Mouse (Mus musculus): ENCODE measurements around the gene Mtfmt. TPM values are rescaled to one million over a fixed set of nuclear protein-coding genes. Genes with fewer than 3 reads are reported as not detected.

Mtfmt gene
- 4.6 and 14.4 TPM in 2 replicates for total RNA-seq (2015; ENCODE audit: low replicate concordance)
- total RNA-seq (2017; ENCODE audit: low replicate concordance) = 1.2 and 5.5 TPM in 2 replicates

DNA sequence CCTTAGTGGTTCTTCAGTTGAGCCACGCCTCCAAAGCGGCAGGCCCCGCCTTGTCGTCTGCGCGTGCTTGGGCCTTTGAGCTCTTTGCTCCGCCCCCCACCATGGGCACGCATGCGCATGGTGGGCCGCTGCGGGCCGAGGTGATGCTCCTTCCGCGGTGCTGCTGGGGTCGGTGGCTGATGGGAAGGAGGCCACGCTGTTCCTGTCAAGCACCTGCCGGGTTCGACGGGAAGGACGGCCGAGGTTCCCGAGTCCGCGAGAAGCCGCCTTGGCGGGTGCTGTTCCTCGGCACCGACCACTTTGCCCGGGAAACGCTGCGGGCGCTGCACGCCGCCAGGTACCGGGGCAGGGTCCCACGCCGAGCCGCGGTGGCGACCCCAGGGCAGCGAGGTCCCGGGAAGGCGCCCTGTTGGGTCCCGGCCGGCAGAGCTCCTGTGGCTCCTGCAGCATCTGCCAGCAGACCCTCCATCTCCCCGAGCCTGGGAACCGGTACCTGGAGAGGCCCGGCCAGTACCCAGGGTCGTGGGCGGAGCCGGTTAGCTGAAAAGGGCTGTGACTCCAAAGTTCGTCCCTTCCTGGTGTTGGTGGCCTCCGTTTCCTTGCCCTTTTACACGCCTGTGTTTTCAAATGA lies at the start of gene Mtfmt:
Gene Mtfmt (plus strand): TSS at position 112 of the 631 bp plus-strand sequence.
- peak; percentile 96 for ATAC-seq (replicated peaks; ENCODE audit: low FRiP score, poor library complexity, severe bottlenecking)

DNA sequence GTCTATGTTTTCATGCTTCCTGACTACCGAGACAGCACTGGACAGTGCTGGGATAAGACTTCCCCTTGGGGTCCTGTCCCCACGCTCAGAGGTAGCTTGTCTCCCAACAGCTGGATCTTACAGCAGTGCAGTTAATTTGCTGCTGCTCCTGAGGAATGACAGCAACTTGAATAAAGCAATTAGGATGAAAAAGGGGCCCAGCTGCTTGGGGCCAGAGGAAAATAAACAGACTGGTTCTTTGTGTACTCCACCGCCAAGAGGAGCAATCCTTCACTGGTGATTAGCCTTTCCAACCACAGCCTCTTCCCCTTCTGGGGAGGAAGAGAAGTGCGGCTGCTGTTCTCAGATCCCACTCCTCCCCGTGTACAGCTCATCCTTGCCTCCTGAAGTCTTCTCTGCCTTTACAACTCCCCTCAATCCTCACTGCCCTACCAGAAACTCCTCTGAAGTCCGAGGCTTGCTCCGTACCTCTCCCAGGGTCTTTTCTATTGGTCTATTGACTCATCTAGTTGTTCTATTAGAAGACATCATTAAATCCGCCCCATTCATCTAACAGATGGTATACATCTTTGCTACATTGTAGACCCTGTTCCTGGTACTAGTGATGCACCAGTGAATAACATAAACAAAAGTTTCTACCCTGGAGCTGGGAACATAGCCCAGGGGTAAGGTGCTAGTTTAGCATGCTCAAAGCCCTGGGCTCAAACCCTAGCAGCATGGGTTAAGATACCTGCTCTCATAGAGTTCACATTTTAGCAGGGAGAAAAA lies 49.0 kb upstream of the Mtfmt start:
- no peak for ATAC-seq (replicated peaks; ENCODE audit: low FRiP score, poor library complexity, severe bottlenecking)

DNA sequence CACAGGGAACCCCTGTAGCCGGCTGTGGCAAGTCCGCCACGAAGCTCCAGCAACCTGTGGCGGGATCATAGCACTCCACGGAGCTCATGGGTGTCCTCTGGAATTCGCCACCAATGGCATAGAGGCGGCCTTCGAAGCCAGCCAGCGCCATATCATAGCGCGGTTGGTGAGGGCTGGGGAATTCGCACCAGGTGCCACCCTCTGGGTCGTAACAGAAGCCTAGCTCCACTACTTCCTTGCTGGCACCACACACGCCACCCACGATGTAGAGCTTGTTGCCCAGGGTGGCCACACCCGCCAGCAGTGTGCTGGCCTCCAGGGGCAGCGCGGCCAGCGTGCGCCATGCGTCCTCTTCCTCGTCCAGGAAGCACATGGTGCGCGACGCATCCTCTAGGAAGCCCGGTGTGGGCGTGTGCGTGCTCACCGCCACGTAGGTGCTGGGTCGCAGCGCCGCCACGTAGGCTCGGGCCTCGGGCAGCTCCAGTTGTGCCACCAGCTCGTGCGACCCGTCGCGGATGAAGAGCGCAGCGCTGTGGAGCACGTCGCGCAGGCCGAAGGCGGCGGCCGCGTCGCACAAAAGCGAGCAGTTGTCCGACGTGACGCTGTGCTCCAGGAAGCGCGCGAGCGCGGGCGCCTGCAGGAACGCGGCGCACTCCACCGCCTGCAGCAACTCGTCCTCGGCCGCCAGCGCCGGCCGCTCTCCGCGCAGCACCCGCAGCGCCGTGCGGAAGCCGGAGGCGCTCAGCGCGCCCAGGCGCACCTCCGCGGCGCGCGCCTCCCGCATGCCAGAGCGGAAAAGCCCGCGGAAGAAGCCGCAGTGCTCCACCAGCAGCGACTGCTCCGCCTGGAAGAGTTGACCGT lies 44.6 kb upstream of the Mtfmt start:
- no peak for ATAC-seq (replicated peaks; ENCODE audit: low FRiP score, poor library complexity, severe bottlenecking)

DNA sequence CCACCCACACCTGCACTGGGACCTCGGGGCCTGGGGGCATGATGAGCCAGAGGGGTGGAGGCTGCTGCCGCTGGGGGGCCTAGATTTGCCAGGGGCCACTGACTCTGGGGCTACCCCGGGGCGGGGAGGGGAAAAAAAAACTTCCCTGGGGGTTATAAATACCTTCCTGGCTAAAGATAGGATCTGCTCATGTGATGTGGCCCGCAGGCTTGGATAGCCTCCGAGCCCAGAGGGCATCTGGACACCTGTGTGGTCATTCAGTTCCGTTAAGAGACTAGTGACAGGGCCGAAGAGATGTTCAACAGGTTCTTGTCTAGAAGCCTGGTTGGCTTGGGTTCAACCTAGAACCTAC lies 44.0 kb upstream of the Mtfmt start, which contains the start of gene Kbtbd13:
Gene Kbtbd13 (minus strand): TSS at position 40 of the 352 bp plus-strand sequence.
- no peak for ATAC-seq (replicated peaks; ENCODE audit: low FRiP score, poor library complexity, severe bottlenecking)

DNA sequence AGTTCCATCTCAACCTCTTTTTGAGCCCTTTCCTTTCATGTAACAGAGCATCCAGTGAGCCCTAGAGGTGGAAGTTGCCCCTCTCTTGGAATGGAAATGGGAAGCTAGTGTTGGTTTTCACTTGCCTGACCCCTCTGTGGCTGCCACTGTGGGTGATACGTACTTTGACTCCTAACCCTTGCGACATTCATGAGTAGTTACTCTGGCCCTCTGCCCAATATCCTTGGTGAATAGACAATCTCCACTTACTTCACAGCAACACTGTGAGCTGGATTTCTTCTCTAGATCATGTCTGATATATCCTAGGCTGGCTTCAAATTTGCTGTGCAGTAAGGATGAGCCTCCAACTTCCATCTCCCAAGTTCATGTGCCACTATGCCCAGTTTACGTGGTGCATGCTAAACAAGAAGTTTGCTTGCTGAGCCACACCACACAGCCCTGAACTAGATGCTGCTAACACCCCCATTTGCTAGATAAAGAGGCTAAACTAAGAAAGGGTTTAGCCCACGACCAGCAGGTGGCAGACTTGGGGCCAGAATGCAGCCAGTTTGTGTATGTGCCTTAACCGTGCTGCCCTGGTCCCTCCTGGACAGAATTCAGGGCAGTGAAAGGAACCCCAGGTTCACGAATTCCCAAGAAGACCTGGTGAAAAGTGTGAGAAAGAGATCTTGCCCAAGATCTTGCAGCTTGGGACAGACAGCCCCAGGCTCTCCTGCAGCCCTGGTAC lies 42.8 kb upstream of the Mtfmt start:
- ATAC-seq (replicated peaks; ENCODE audit: low FRiP score, poor library complexity, severe bottlenecking) = 0 out of 2 replicates have a peak, but pooled peaks have one; percentile 38

DNA sequence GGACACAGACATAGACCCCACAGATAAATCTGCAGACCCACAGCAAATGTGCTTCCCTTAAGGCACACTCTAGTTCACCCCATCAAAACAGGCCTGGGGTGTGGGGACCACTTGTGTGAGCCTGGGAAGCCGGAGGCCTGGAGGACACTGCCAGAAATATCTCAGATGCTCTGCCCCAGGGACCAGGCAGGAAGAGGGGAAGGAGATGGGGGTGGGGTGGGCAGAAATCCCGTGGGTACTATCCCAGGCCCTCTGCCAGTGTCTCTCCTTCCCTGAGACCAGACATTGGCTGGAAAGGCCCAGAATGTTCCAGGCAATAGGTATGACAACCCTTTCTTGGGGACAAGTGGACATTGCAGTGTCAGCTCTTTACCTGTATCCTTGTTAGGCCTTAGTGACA lies 42.0 kb upstream of the Mtfmt start:
- no peak for ATAC-seq (replicated peaks; ENCODE audit: low FRiP score, poor library complexity, severe bottlenecking)

DNA sequence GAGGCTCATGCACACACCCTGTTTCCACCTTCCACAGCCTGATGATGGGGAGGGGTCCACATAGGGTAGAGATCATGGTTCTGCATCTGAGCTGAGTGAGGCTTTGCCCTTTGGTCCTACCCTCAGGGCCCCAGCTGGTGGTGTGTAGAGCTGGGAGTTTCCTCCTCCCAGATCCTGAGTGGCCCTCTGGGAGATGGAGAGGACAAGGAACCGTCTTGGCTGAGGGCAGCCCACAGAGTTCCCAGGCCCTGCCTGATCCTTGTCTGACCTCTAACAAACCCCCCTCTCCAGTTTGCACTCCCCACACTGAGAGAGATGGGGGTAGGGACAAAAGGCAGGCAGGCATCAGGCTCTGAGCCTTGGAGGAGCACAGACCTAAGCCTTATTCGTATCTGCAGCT lies 41.2 kb upstream of the Mtfmt start:
- ATAC-seq (replicated peaks; ENCODE audit: low FRiP score, poor library complexity, severe bottlenecking) = no peak

DNA sequence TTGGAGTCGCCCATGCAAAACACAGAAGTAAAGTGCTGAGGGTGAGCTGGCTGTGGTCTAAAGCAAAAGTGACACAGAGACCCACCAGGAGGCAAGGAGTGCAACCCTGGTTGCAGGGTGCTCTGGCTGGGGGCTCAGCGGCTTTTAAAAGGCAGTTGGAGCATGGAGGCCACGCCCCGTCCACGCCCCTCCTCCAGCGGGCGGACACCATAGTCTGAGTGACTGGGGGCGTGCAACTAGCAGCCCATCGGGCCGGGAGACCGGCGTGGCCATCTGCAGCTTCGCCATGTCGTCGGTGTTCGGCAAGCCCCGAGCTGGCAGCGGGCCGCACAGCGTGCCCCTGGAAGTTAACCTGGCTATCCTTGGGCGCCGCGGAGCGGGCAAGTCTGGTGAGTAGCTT lies 37.3 kb upstream of the Mtfmt start, which contains the start of gene Rasl12:
Gene Rasl12 (plus strand): TSS at position 228 of the 400 bp plus-strand sequence.
- ATAC-seq (replicated peaks; ENCODE audit: low FRiP score, poor library complexity, severe bottlenecking) = peak; percentile 41; the same call in 1 of the 2 replicates

DNA sequence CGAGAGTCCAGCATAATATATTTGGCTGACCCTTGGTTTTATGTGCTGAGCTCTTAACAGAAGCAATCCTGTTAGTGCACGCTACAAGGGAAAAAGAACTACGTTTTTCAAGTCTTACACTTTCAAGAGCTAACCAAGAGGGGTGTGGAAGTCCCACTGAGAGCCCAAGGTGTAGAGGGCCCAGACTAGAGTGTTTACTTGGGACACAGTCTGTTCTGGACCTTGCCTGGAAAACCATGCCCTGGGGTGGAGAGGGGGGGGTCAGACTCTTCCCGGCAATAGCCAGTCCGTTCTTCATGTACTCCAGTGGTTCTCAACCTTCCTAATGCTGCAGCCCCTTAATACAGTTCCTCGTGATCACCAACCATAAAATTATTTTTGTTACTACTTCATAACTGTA lies 35.6 kb upstream of the Mtfmt start:
- ATAC-seq (replicated peaks; ENCODE audit: low FRiP score, poor library complexity, severe bottlenecking) = no peak

DNA sequence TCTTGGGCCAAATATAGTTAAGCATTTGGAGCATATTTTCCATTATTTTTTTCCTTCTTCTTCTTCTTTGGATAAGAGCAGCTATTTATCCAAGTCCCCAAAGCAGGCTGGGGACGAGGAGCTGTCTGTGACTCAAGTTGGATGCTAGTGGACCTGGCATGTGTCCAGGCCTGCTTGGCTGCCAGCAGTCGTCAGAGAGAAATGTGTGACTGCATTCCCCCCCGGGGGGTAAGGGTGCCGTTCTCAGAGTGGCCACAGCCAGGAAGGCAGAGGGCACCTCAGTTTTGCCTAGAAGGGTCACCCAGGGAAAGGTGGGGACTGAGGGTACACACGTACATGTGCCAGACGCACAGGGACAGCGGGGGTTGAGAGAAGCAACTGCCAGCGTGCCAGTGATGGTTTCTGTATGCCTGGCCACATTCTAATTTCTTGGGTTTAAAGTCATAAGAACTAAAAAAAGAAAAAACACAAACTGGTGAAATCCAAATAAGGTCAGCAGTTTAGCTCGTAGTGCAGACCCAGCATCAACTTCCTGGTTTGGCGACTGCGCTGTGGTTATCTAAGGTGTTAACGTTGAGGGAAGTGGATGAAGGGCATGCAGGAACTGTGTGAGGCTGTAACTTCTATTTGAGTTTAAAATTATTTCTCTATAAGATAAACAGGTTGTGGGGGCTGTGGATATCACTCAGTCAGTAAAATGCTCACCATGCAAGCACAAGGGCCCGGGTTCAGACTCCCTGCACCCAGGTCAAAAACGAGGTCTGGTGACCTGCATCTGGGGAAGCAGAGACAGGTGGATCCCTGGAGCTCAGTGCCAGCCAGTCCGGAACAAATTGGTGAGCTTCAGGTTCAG lies 31.0 kb upstream of the Mtfmt start:
- no peak for ATAC-seq (replicated peaks; ENCODE audit: low FRiP score, poor library complexity, severe bottlenecking)

DNA sequence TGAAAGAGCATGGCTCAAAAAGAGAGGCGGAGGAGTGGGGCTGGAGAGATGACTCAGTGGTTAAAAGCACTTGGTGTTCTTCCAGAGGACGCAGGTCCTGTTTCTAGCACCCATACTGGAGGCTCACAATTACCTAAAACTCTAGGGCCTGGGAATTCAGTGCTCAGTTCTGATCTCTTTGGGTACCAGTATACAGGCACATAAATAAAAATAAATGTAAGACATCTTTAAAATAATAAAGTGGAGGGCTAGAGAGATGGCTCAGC lies 30.5 kb upstream of the Mtfmt start:
- ATAC-seq (replicated peaks; ENCODE audit: low FRiP score, poor library complexity, severe bottlenecking) = no peak

DNA sequence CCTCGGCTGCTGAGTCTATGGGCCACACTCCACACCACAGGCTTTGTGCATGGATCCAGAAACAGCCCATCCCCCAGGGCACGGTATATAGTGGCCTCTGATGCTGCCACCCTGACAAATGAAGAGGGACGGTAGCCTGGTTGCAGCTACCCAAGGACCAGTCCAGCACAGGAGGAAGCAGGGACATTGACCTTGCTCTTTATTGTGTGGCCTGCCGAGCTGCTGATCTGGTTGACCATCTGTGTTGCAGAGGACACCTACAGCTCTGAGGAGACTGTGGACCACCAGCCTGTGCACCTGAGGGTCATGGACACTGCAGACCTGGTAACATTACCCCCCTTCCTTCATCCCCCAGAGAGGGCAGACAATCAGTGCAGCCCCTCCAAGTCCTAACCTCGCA lies 28.3 kb upstream of the Mtfmt start:
- ATAC-seq (replicated peaks; ENCODE audit: low FRiP score, poor library complexity, severe bottlenecking) = no peak

DNA sequence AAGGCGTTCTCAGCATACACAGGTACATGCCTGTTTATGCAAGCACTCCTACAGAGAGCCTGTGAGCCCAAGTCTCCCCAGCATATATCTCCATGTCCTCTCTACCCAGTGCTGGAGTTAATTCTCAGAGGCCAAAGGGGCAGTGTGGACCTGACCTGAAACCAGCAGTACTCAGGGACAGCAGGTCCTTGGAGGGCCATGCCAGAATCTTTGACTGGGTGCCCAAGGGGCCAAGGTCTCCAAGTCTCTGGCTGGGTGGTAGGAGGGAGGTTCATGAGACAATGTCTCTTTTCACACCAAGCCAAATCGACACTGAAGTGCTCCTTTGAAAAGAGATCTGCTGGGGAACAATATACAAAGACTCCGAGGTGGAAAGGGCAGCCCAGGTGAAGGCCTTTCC lies 27.7 kb upstream of the Mtfmt start:
- no peak for ATAC-seq (replicated peaks; ENCODE audit: low FRiP score, poor library complexity, severe bottlenecking)

DNA sequence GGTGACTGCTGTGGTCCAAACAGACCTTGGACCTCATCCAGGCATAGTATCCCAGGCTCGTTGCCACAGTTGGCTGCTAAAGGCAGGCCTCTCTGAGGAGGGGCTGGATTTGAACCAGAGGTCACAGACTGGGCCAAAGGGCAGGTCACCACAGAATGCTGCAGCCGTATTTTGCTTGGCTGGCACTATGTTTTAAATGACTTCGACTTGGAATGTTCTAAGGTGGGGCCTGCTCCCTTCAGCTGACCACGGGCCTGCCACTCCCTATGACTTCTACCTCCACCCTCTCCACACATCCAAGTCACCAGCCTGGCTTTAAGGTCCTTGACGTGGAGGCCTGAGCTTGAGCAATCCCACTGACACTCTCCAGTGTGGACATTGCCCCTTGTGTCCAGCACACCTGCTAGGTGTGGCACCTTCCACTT lies 26.7 kb upstream of the Mtfmt start:
- no peak for ATAC-seq (replicated peaks; ENCODE audit: low FRiP score, poor library complexity, severe bottlenecking)

DNA sequence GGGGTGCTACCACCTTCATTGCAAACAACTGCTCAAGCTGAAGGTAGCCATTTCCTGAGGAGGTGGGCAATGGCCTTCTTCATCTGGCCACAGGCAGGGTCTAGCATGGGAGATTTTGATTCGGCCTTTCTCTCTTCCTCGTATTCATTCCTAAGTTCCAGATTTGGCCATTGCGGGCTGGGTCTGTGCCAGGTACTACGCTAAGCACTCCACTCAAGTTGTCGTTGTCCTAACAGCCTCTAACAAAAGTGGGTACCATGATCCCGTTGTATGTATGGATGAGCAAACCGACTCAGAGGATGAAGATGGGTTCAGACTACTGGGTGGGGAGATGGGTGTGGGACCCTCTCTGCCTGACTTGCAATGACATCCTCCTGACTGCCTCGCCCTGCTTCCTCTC lies 25.2 kb upstream of the Mtfmt start:
- no peak for ATAC-seq (replicated peaks; ENCODE audit: low FRiP score, poor library complexity, severe bottlenecking)

DNA sequence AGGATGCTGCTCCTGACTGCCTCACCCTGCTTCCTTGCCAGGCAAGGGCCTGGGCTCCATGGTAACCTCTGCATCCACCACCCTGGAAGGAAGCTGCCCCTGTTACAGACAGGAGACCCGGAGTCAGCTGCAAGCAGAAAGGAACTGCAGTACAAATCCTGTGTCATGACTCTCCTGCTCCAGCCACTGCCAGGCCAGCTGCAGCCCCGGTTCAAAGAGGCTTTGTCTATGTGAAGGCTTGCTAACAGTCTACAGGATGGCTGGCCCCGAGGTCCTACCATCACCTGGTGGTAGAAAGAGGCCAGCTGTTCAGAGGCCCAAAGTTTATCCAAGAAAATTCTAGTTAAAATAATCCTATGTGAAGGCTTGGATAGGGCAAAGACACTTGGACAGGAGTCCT lies 24.3 kb upstream of the Mtfmt start:
- ATAC-seq (replicated peaks; ENCODE audit: low FRiP score, poor library complexity, severe bottlenecking) = no peak

DNA sequence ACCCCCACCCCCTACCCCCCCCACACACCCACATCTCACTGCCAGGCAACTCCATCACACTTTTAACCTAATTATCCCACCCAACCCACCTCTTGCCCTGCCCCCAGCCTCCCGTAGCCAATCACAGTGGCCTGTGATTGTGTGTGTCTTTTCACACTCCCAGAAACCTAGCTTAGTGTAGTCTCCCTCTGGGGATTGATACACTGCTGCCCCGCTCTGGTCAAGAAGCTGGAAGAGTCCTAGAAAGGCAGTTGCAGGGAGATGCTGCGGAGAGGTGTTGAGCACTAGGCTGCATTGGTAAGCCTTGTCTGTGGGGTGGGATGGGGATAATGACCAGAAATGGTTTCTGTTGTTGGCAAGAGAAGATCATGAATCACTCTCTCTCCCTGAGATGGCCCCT lies 17.8 kb upstream of the Mtfmt start:
- ATAC-seq (replicated peaks; ENCODE audit: low FRiP score, poor library complexity, severe bottlenecking) = no peak

DNA sequence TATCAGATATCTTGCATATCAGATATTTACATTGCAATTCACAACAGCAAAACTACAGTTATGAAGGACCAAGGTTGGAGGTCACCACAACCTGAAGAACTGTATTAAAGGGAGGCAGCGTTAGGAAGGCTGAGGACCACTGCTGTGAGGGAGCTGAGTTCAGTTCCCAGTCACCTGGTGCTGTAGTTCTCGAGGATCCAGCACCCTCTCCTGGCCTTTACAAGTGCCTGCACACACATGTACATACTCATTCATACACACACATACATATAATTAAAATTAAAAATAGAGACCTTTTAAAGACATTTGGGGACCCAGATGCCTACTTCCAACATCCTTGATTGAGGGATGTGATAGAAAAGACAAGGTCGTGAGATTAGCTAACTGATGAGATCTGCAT lies 15.9 kb upstream of the Mtfmt start:
- ATAC-seq (replicated peaks; ENCODE audit: low FRiP score, poor library complexity, severe bottlenecking) = no peak

Measured in erythroid progenitor cell, adult 5-6 weeks (primary cell).